Mouse (Mus musculus): Measurements from ENCODE around the gene Atp5h.
"Not testable (repeated sequence)": the region's sequence is repeated elsewhere in the genome, so short reads cannot be mapped to it uniquely, and the experiment has no call there.

The Atp5h gene

GRCm38 (mm10) chr11:115393721-115394325 is 25.9 kb downstream of the Atp5h start:
- DNase-seq, result peak; percentile 86

GRCm38 (mm10) chr11:115391358-115391757 is 28.4 kb downstream of the Atp5h start:
- DNase-seq, result no peak

- DNase-seq, result not testable (repeated sequence)
These were observed 32.9 kb downstream of the Atp5h start for GRCm38 (mm10) chr11:115386859-115387258.

GRCm38 (mm10) chr11:115384587-115384986 is 35.2 kb downstream of the Atp5h start:
- no peak for DNase-seq

GRCm38 (mm10) chr11:115383701-115384474 is 35.9 kb downstream of the Atp5h start:
- DNase-seq, result peak; percentile 41 to 56

GRCm38 (mm10) chr11:115382891-115383290 is 36.9 kb downstream of the Atp5h start:
- DNase-seq, result peak in 1 of 2 experiments; percentile 32

- peak; percentile 93 to 94 for DNase-seq
These were observed 37.8 kb downstream of the Atp5h start, which contains the start of gene Cdr2l for GRCm38 (mm10) chr11:115381743-115382539. Gene Cdr2l, plus strand, starts transcription at chr11:115381916.

- DNase-seq, result no peak
These were observed 38.5 kb downstream of the Atp5h start for GRCm38 (mm10) chr11:115381276-115381675.

GRCm38 (mm10) chr11:115377854-115378253 is 41.9 kb downstream of the Atp5h start:
- no peak for DNase-seq

GRCm38 (mm10) chr11:115377254-115377653 is 42.5 kb downstream of the Atp5h start:
- no peak for DNase-seq

- no peak for DNase-seq
These were observed 43.0 kb downstream of the Atp5h start for GRCm38 (mm10) chr11:115376722-115377121.

GRCm38 (mm10) chr11:115374695-115375425 is 44.9 kb downstream of the Atp5h start:
- DNase-seq, result peak in 1 of 2 experiments; percentile 53

GRCm38 (mm10) chr11:115373805-115374694 is 45.7 kb downstream of the Atp5h start:
- peak; percentile 79 to 92 for DNase-seq

- no peak for DNase-seq
These were observed 47.0 kb downstream of the Atp5h start for GRCm38 (mm10) chr11:115372737-115373136.

GRCm38 (mm10) chr11:115372015-115372414 is 47.7 kb downstream of the Atp5h start:
- no peak for DNase-seq

GRCm38 (mm10) chr11:115371354-115371753 is 48.4 kb downstream of the Atp5h start:
- DNase-seq, result no peak

GRCm38 (mm10) chr11:115370368-115370767 is 49.4 kb downstream of the Atp5h start:
- no peak for DNase-seq

- DNase-seq, result peak; percentile 87 to 93
These were observed 52.3 kb downstream of the Atp5h start, which contains the start of gene Hid1 for GRCm38 (mm10) chr11:115367395-115367944. Gene Hid1, minus strand, starts transcription at chr11:115367756.

- DNase-seq, result peak; percentile 73 to 74
These were observed 52.9 kb downstream of the Atp5h start for GRCm38 (mm10) chr11:115366706-115367394.

GRCm38 (mm10) chr11:115366039-115366705 is 53.6 kb downstream of the Atp5h start:
- DNase-seq, result peak; percentile 57 to 64
